Mouse (Mus musculus): ENCODE data around the gene Rcl1.

Rcl1 gene

GRCm38 (mm10) chr19:29100874-29101542, at the start of gene Rcl1:
Rcl1 (plus strand) TSS chr19:29101375.
- DNase-seq (ENCODE audit: low read depth), result peak; percentile 89

- no peak for DNase-seq (ENCODE audit: low read depth)
These were observed 48.4 kb upstream of the Rcl1 start for GRCm38 (mm10) chr19:29052786-29053185.

DNA sequence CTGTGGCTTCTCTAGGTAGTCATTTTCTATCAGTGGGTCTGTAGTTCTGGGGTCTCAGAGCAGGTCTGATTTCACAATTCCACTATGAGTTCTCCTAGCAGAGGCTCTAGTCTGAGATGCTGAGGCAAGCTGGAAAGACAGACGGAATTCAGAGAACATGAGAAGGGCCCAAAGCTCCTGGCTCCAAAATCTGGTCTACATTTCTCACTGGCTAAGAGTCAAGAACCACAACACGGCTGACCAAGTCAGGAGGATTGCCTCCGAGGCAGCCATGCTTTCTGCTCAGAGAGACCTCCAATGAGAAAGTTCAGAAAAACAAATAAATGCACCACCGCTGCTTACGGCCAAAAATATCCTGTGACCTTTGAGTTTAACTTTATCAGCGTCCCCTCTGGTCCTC, 46.6 kb upstream of the Rcl1 start:
- peak; percentile 74 for DNase-seq (ENCODE audit: low read depth)

DNA sequence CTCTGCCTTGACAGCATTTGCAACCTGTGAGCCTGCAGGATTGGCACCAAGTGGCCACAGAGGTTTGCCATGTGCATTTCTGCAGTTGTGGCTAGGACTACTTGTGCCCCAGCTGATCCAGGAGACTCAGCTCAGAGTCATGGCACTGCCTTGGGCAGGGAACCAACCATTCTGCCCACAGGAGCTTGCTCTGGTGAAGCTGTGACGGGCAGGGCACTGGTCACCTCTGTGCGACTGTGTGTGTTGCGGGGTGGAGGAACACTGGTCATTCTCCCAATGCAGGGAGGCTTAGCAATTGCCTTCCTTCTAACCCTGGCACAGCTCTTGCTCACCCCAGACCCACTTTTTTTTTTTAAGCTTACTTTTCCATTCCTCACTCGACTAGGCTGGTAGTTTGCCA, 45.7 kb upstream of the Rcl1 start:
- DNase-seq (ENCODE audit: low read depth), result no peak

GRCm38 (mm10) chr19:29058741-29059140, 42.4 kb upstream of the Rcl1 start:
- DNase-seq (ENCODE audit: low read depth), result no peak

DNA sequence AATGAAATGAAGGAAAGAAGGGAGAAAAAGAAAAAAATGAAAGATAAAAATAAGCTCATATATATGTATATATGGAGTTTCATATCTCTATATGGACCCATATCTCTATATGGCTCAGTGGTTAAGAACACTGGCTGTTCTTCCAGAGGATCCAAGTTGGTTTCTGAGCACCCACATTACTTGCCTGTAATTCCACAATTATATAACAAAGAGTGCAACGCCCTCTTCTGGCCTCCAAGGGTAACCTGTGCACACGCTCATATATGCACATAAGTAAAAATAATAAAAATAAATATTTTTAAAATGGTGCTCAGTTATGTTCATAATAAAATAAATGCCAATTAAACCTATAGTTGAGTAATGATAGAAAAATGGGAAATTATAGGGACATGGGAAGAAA, 41.5 kb upstream of the Rcl1 start:
- no peak for DNase-seq (ENCODE audit: low read depth)

DNA sequence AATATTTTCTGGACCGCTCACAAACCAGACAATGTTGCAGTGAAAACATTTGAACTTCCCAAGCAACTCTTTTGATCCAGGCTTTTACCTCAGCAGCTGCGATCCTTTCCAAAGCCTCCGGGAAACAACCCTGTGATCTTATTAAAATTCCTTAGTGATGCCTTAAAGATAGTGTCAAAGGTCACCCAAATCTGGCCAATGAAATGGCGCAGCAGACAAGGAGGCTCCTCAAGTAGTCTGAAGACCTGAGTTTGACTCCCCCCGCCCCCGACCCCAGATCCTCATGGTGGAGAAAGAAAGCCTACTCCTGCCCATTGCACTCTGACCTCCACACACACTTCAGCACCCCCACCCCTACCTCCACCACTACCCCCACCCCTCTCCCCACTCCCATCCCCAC, 40.9 kb upstream of the Rcl1 start:
- no peak for DNase-seq (ENCODE audit: low read depth)

- DNase-seq (ENCODE audit: low read depth), result no peak
These were observed 38.2 kb upstream of the Rcl1 start for GRCm38 (mm10) chr19:29063009-29063408.

GRCm38 (mm10) chr19:29063577-29064363, 37.4 kb upstream of the Rcl1 start:
- DNase-seq (ENCODE audit: low read depth), result peak; percentile 81

DNA sequence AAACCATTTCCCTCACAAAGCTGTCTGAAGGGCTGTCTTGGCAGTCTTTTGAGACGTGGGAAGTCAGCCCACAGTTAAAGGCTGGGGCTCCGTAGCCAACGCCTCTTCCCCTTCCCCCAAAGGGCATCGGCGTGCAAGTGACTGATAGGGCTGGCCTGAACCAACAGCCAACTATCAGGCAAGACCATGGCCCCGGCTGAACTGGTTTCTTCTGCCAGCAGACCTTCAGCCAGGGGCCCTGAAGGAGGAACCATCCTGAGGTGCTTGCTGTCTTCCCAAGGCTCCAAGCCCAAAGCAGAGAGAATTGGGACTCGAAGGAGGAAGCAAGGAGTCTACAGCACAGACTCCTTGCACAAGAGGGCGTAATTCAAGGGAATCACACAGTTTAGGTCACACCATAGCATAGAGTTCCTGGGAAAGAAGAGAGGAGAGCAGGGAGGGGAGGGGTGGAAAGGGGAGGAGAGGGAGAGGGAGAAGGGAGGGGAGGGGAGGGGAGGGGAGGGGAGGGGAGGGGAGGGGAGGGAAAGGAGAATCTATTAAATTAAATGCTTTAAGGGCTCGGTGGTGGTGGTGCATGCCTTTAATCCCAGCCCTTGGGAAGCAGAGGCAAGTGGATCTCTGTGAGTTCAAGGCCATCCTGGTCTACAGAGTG, 36.6 kb upstream of the Rcl1 start:
- DNase-seq (ENCODE audit: low read depth), result no peak

GRCm38 (mm10) chr19:29066981-29067471, 34.1 kb upstream of the Rcl1 start:
- no peak for DNase-seq (ENCODE audit: low read depth)

DNA sequence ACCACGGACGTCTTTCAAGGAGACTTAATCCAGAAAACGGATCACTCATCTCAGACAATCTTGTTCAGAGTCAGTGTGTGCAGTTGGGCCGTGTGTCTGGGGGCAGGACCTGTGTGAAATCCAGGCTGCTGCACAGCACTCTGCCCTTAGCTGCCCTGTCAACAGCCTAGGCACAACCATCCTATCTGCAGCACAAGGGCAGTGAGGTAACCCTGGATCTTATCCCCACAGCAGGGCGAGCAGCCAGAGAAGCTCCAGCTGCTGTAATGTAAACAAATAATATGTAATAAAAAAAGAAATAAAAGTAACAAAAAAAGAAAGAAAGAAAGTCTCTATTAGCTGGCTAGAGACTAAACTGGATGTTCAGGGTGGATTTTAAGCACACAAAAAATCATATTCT, 32.0 kb upstream of the Rcl1 start:
- no peak for DNase-seq (ENCODE audit: low read depth)

GRCm38 (mm10) chr19:29074802-29075201, 26.4 kb upstream of the Rcl1 start:
- no peak for DNase-seq (ENCODE audit: low read depth)

- no peak for DNase-seq (ENCODE audit: low read depth)
These were observed 12.5 kb upstream of the Rcl1 start for GRCm38 (mm10) chr19:29088628-29089027.

DNA sequence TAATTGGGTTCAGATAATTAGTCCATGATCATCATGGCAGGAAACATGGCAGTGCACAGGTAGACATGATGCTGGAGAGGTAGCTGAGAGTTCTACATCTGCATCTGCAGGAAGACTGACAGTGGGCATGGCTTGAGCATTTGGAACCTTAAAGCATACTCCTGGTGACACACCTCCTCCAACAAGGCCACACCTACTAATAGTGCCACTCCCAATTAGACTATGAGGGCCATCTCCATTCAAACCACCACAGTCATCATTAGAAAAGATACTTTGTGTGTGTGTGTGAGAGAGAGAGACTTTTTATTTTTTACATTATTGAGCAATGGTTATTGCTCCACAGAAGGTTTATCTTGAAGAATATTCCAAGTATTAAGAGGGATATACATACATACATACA, 9.0 kb upstream of the Rcl1 start:
- DNase-seq (ENCODE audit: low read depth), result no peak

DNA sequence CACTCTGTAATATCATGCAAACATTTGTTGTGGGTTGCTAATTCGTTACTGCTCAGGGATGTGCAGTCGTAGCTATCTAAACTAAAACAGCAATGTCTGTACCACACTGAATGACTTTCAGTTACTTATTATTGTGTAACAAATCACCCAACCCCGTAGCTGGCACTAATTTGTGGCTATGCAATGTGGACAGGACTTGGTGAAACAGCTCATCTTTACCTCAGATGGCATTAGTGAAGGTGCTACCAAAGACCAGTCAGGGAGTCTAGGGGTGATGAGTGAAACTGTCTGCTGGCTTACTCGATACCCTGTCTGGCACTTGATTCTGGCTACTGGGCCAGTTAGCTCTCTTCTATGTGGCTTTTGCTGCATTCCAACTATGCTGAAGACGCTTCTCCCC, 2.1 kb upstream of the Rcl1 start:
- no peak for DNase-seq (ENCODE audit: low read depth)

DNA sequence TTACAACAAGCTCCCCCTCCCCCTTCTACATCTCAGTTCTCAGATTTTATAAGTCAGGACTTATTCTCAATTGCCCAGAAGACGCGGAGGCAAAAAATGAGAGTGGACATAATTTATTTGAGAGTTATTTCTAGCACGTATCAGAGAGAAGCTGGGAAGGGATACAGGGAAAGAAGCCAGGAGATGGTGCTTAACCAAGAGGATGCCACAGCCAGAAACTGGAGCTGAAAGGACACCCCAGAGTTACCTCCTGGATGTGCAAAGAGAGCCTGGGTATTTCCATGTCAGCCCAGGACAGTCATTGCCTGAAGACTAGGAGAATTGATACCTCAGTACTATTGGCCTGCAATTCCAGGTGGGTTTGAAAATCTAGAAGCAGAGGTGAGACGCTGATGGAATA, 1.6 kb upstream of the Rcl1 start:
- DNase-seq (ENCODE audit: low read depth), result no peak

- DNase-seq (ENCODE audit: low read depth), result no peak
These were observed 914 bp upstream of the Rcl1 start for GRCm38 (mm10) chr19:29100261-29100660.

DNA sequence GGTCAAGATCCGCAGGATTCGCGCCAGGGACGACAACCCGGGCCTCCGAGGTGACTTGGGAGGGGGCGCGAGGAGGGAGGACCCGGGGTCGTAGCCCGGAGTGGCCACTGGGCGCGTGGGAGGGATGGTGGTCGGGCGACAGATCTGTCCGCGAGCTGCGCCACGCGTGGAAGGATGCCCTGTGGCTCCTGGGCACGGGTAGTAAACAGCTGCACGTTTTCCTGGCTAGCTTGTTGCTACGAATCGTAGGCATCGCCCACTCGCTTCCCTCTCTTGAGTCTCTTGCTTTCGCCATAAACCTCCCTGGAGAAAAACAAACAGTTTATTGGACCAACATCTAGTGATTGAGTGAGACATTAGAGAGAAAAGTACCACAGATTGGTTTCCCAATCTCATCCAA, 416 bp downstream of the Rcl1 start:
- no peak for DNase-seq (ENCODE audit: low read depth)

GRCm38 (mm10) chr19:29102098-29102497, 923 bp downstream of the Rcl1 start:
- DNase-seq (ENCODE audit: low read depth), result no peak

DNA sequence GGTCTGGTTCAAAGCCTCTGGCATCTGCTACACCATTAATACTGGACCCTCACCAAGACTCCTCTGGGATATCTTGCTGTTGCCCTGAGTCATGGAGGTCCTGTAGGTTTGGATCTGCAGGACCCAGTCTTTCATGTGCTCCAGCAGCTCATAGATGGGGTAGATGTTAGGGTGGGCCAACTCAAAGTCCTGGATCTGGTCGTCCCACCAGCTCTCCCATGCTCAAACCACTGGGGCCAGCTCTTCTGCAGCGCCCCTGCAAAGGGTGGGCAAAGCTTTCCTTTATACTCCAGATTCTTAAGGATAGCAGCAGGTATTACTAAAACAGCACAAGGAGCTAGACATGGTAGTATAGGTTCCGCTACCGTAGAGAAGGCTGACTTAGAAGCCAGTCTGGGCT, 4.6 kb downstream of the Rcl1 start:
- no peak for DNase-seq (ENCODE audit: low read depth)

- no peak for DNase-seq (ENCODE audit: low read depth)
These were observed 5.1 kb downstream of the Rcl1 start for GRCm38 (mm10) chr19:29106261-29106660.

GRCm38 (mm10) chr19:29112662-29113061, 11.5 kb downstream of the Rcl1 start:
- no peak for DNase-seq (ENCODE audit: low read depth)
